Mouse (Mus musculus) intestine, embryonic 14.5 days (tissue): ENCODE measurements around the gene Cym. TPM values are rescaled to one million over a fixed set of nuclear protein-coding genes. Genes with fewer than 3 reads are reported as not detected.

Source experiments
- ATAC-seq: fragments of 200-750 bp; cut with Nextera tagmentation; replicated peaks from 2 replicates; pipeline ENCODE4 v1.8.0; 2017; ENCODE audit warnings: low read depth, moderate number of reproducible peaks, moderate TSS enrichment, moderate library complexity; ENCODE audit not compliant: low FRiP score, low TSS enrichment
- DNase-seq: peaks from one replicate; pipeline ENCODE4 v3.0.0-alpha.2; 2018; ENCODE audit warnings: low spot score
- H3K27ac ChIP-seq: fragments of 300-500 bp; sonication (generic); 2 replicates; pipeline ENCODE4 v1.5.1; 2014; ENCODE audit warnings: low read depth, mild to moderate bottlenecking, control low read depth
- H3K27me3 ChIP-seq: fragments of 300-500 bp; sonication (generic); replicated peaks from 2 replicates; pipeline ENCODE4 v1.6.1; 2014; ENCODE audit warnings: low read length, control low read depth; ENCODE audit not compliant: control insufficient read depth, insufficient read depth
- H3K36me3 ChIP-seq: fragments of 300-500 bp; sonication (generic); 2 replicates; pipeline ENCODE4 v1.6.1; 2014; ENCODE audit warnings: low read length, control low read depth; ENCODE audit not compliant: control insufficient read depth, insufficient read depth
- H3K4me1 ChIP-seq: fragments of 300-500 bp; sonication (generic); replicated peaks from 2 replicates; pipeline ENCODE4 v1.6.1; 2014; ENCODE audit warnings: low read length, control low read depth, mixed read lengths; ENCODE audit not compliant: control insufficient read depth, insufficient read depth
- H3K4me2 ChIP-seq: fragments of 300-500 bp; sonication (generic); 2 replicates; pipeline ENCODE4 v1.6.1; 2014; ENCODE audit warnings: low read length
- H3K4me3 ChIP-seq: fragments of 300-500 bp; sonication (generic); 2 replicates; pipeline ENCODE4 v1.5.1; 2014; ENCODE audit warnings: low read depth, low read length, control low read depth, mixed read lengths
- H3K9ac ChIP-seq: fragments of 300-500 bp; sonication (generic); 2 replicates; pipeline ENCODE4 v1.6.1; 2014; ENCODE audit warnings: mild to moderate bottlenecking, low read length
- H3K9me3 ChIP-seq: fragments of 300-500 bp; sonication (generic); 2 replicates; pipeline ENCODE4 v1.6.1; 2016; ENCODE audit warnings: low read length, control low read depth; ENCODE audit not compliant: control insufficient read depth
- WGBS: fragments of 180-500 bp; shearing (Covaris S2); extraction: QIAGEN DNeasy Blood & Tissue Kit; methylation state at CpG from one replicate; pipeline ENCODE4 v1.1.7; 2014; 5-methylcytosine and 5-hydroxymethylcytosine counted together
- polyA plus RNA-seq: library from polyadenylated mRNA; unstranded; fragments of >200 nt; fragmentation: Nextera tagmentation; extraction: Ambion mirVana; gene quantifications from 2 replicates; pipeline ENCODE4 v1.2.1, GENCODE M21; 2014

The Cym gene
- polyA plus RNA-seq = 4.5 and 12.9 TPM in 2 replicates

DNA sequence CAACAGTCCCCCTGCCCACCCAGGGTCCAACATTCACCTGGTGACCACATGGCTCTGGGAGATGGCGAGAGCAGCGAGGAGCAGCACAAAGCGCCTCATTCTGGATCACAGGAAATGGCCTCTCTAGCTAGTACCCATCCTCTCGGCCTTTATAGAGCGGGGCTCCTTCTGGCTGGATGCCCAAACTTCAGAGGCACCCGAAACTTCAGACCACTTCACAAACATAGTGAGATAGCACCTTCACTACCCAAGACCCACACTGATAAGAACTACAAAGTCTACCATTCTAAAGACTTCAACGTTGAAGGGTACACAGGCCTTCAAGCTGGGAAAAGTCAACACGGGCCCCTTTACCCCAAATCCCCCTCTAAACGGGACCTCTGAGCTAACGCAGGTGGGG, at the start of gene Cym:
Gene Cym, minus strand, starts transcription at position 125 of the 400 bp plus-strand sequence.
- no peaks in the 10 kb centered on the region for H3K4me1 ChIP-seq
- H3K9ac ChIP-seq = no peak within 1 kb of the TSS
- peaks cover 5% of the 10 kb centered on the region; the same call in 1 of the 2 replicates for H3K9me3 ChIP-seq
- 77% methylated on average over 10 of the region's 10 CpGs for WGBS
- no peak within 1 kb of the TSS for H3K4me3 ChIP-seq
- no peaks in the 10 kb centered on the region for H3K36me3 ChIP-seq
- DNase-seq (no peak), ATAC-seq (no peak)
- no peaks in the 10 kb centered on the region for H3K27me3 ChIP-seq
- H3K27ac ChIP-seq = no peak within 1 kb of the TSS
- H3K4me2 ChIP-seq = no peak within 1 kb of the TSS

GRCm38 (mm10) chr3:107266814-107267345, 45.3 kb upstream of the Cym start:
- H3K27ac ChIP-seq = no peak overlapping the region
- no peaks in the 10 kb centered on the region for H3K9me3 ChIP-seq
- peaks cover under 1% of the 10 kb centered on the region; the same call in 1 of the 2 replicates for H3K4me1 ChIP-seq
- H3K9ac ChIP-seq = no peak overlapping the region
- ATAC-seq (no peak), DNase-seq (no peak)
- H3K4me2 ChIP-seq = no peak overlapping the region
- no peak overlapping the region for H3K4me3 ChIP-seq
- WGBS = 52% methylated on average over 2 of the region's 2 CpGs
- no peaks in the 10 kb centered on the region for H3K36me3 ChIP-seq
- no peaks in the 10 kb centered on the region for H3K27me3 ChIP-seq

DNA sequence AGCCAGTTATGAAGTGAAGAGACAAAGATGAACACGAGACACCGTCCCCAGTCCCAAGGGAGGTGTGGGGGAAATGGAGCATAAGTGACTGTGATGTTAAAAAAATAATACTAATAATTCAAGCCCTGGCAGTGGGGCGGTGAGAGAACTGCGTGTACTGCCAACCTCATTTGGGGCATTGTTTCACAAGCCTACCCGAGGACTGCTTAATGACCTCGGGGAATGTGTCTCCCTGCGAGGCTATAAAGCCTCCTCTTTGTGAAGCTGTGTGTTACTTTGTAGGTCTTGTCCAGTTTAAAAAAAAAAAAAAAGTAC, 40.3 kb upstream of the Cym start:
- 0 out of 2 replicates have a peak overlapping the region, but pooled peaks have one; percentile 60 for H3K27ac ChIP-seq
- H3K9ac ChIP-seq = no peak overlapping the region
- ATAC-seq (no peak), DNase-seq (no peak)
- peaks cover 8% of the 10 kb centered on the region; the same call in 1 of the 2 replicates for H3K4me1 ChIP-seq
- no peaks in the 10 kb centered on the region for H3K36me3 ChIP-seq
- H3K9me3 ChIP-seq = no peaks in the 10 kb centered on the region
- no peak overlapping the region for H3K4me3 ChIP-seq
- 42% methylated on average over 7 of the region's 7 CpGs for WGBS
- H3K4me2 ChIP-seq = no peak overlapping the region
- no peaks in the 10 kb centered on the region for H3K27me3 ChIP-seq

DNA sequence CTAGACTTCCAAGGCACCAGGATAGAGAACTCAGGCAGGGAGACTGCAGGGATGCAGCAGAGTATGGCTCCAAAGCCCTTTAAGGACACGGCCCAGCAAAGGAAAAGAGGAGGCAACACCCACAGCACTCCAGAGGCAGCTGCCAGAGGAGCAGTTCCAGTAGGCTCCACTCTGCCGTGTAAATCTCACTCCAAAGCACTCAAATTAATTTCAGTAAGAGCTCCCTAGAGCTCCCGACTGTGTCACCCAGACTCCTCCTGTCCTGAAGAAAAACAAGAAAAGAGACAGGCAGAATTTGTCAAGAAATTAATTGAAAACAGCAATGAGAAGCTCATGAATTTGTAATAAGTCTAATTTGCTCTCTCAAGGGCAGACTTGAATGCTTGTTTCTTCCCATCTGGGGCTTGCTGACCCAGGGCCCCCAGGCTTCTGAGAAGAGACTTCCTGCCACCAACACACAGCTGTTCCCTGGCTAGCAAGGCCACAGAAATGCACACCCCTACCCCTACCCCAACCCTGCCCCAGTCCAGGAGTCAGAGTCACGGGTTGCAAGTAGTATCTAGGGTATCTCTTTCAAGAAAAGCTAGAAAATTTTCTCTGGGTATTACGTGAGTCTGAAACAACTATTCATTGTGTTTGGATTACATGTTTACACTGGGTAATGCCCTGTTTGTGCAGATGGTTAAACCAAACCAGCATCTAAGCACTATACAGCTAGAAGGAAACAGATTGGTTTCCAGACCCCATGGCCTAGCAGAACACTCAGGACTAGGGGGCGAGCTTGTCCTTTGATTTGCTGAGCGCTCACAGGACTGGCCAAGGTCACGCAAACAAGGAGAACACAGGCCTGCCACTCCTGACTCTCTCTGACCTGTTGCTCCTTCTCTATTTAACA, 39.7 kb upstream of the Cym start:
- ATAC-seq (no peak), DNase-seq (no peak)
- 34% methylated on average over 8 of the region's 8 CpGs for WGBS
- Histone ChIP-seq H3K27me3 (no peaks in the 10 kb centered on the region), H3K4me2 (no peak overlapping the region), H3K36me3 (no peaks in the 10 kb centered on the region), H3K9ac (no peak overlapping the region), H3K9me3 (no peaks in the 10 kb centered on the region), H3K4me3 (no peak overlapping the region), H3K4me1 (peaks cover 8% of the 10 kb centered on the region; the same call in 1 of the 2 replicates), H3K27ac (peak overlapping the region; percentile 60; the same call in 1 of the 2 replicates)

GRCm38 (mm10) chr3:107257924-107258323, 36.4 kb upstream of the Cym start:
- no peak overlapping the region for H3K4me2 ChIP-seq
- H3K4me1 ChIP-seq = peaks cover 8% of the 10 kb centered on the region; the same call in 1 of the 2 replicates
- H3K9ac ChIP-seq = no peak overlapping the region
- no peaks in the 10 kb centered on the region for H3K36me3 ChIP-seq
- no peak overlapping the region for H3K27ac ChIP-seq
- whole genome bisulfite sequencing = 68% methylated on average over 5 of the region's 5 CpGs
- no peak overlapping the region for H3K4me3 ChIP-seq
- DNase-seq (no peak), ATAC-seq (no peak)
- H3K9me3 ChIP-seq = no peaks in the 10 kb centered on the region
- H3K27me3 ChIP-seq = no peaks in the 10 kb centered on the region

- H3K27ac ChIP-seq = no peak overlapping the region
- no peaks in the 10 kb centered on the region for H3K27me3 ChIP-seq
- WGBS = 35% methylated on average over 7 of the region's 7 CpGs
- ATAC-seq (no peak), DNase-seq (no peak)
- H3K36me3 ChIP-seq = no peaks in the 10 kb centered on the region
- peaks cover 6% of the 10 kb centered on the region; the same call in 1 of the 2 replicates for H3K4me1 ChIP-seq
- no peak overlapping the region for H3K9ac ChIP-seq
- H3K9me3 ChIP-seq = no peaks in the 10 kb centered on the region
- H3K4me2 ChIP-seq = no peak overlapping the region
- H3K4me3 ChIP-seq = no peak overlapping the region
Observed at GRCm38 (mm10) chr3:107256724-107257123, 35.2 kb upstream of the Cym start.

DNA sequence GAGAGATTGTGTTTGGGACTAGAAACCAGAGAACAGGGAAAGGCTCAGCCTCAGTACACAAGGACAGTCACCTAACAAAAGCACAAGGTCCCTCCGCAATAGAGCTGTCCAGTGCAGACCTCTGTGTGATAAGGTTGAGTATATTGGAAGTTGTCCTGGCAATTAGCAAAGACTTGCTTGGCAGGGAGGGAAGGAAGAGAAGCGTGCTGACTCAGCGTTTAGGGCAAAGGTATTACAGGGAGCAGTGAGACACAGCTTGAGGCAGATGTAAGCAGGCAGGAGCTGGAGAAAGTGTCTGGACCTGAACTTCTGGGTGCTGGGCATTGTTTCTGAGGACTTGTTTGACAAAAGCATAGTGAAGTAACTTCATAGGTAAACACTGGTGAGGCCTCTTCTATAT, 34.5 kb upstream of the Cym start:
- Histone ChIP-seq H3K27ac (no peak overlapping the region), H3K36me3 (no peaks in the 10 kb centered on the region), H3K4me2 (no peak overlapping the region), H3K4me1 (no peaks in the 10 kb centered on the region; the same call in 1 of the 2 replicates), H3K9me3 (no peaks in the 10 kb centered on the region), H3K9ac (no peak overlapping the region), H3K27me3 (no peaks in the 10 kb centered on the region), H3K4me3 (no peak overlapping the region)
- DNase-seq (no peak), ATAC-seq (no peak)
- WGBS = 75% methylated on average over 3 of the region's 3 CpGs

DNA sequence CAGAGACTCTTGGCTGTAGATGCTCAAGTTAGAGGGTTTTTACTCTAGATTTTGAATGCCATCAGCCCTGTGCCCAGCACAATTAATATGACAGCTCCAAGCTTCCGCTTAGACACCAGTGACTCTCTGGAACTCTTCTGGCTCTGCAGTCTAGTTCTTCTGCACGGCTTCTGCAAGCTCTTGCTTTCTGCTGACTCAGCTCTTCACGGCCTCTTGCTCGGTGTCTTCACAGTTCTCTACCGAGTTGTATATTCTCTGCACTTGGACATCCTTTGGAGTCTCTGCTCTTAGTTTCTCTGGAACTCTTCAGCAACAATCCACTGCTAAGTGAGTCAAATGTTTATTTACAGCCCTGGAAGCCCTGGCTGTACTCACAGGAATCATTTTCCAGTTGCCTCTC, 32.4 kb upstream of the Cym start:
- H3K4me1 ChIP-seq = no peaks in the 10 kb centered on the region; the same call in 1 of the 2 replicates
- H3K9me3 ChIP-seq = no peaks in the 10 kb centered on the region
- no peak for ATAC-seq
- no peak overlapping the region for H3K9ac ChIP-seq
- no peak overlapping the region for H3K4me2 ChIP-seq
- H3K36me3 ChIP-seq = no peaks in the 10 kb centered on the region
- H3K27me3 ChIP-seq = no peaks in the 10 kb centered on the region
- no peak for DNase-seq
- WGBS = 36% methylated on average over 5 of the region's 5 CpGs
- H3K4me3 ChIP-seq = no peak overlapping the region
- H3K27ac ChIP-seq = no peak overlapping the region
